In genomic region chr7:19457414-19458071, GRCm38 (mm10) we compare ENCODE assay signal across 8 mouse cellular contexts. TPM values are rescaled to one million over a fixed set of nuclear protein-coding genes. Genes with fewer than 3 reads are reported as not detected.
DNase-seq lines count a peak whose midpoint lies in the region; ATAC-seq and TF ChIP-seq lines count a peak whose summit lies in the region.

No protein-coding gene starts in this region.

- TF ChIP-seq CTCF in kidney, adult 2 months (conservative IDR thresholded peaks at IDR 0.05; ENCODE audit: insufficient read depth, insufficient read length, low read depth, low read length) = no peak
- no peak for TF ChIP-seq CTCF in Patski (IDR thresholded peaks at IDR 0.05)
- TF ChIP-seq CTCF in liver, postnatal 0 days (IDR thresholded peaks at IDR 0.05; ENCODE audit: low read depth) = no peak

- peak overlapping the region; percentile 88 for H3K9ac ChIP-seq in forebrain, embryonic 14.5 days (ENCODE audit: low read length)
- peak overlapping the region; percentile 87 for H3K9ac ChIP-seq in liver, postnatal 0 days (replicated peaks)

- peak; percentile 13 for ATAC-seq in Patski
- peak; percentile 2; the same call in 1 of the 2 replicates for ATAC-seq in forebrain, embryonic 14.5 days
- peak; percentile 12; the same call in 1 of the 2 replicates for ATAC-seq in liver, postnatal 0 days

- POLR2A ChIA-PET in Patski (lab: Charles Lee) = no interaction called here

- TF ChIP-seq POLR2A in kidney, adult 2 months (IDR thresholded peaks at IDR 0.05; ENCODE audit: low read depth, low read length) = no peak

- no peak for DNase-seq in kidney, adult 2 months
- no peak for DNase-seq in kidney, adult 8-10 months
- DNase-seq in Patski (ENCODE audit: low read depth, low spot score) = no peak
- DNase-seq in forebrain, embryonic 14.5 days (ENCODE audit: low spot score) = no peak
- no peak for DNase-seq in liver, postnatal 0 days
- DNase-seq in spleen, adult 12 weeks (ENCODE audit: low spot score) = no peak
- no peak for DNase-seq in frontal cortex, postnatal 36 days (ENCODE audit: low spot score in 2 of 2)
- DNase-seq in frontal cortex, postnatal 14 days (ENCODE audit: low spot score in 2 of 2) = no peak

- no peaks in the 10 kb centered on the region for H3K9me3 ChIP-seq in forebrain, embryonic 14.5 days (replicated peaks; ENCODE audit: control insufficient read depth, low read length)
- no peaks in the 10 kb centered on the region for H3K9me3 ChIP-seq in liver, postnatal 0 days (ENCODE audit: low read length)

- H3K27me3 ChIP-seq in kidney, adult 2 months (replicated peaks; ENCODE audit: control insufficient read depth, insufficient read depth, low read length) = no peaks in the 10 kb centered on the region
- H3K27me3 ChIP-seq in Patski = no peaks in the 10 kb centered on the region
- no peaks in the 10 kb centered on the region for H3K27me3 ChIP-seq in forebrain, embryonic 14.5 days (replicated peaks; ENCODE audit: control insufficient read depth, insufficient read depth, low read length)
- no peaks in the 10 kb centered on the region for H3K27me3 ChIP-seq in liver, postnatal 0 days (ENCODE audit: insufficient read depth, low read length)

- 5% methylated on average over 14 of the region's 14 CpGs for WGBS in kidney, adult 2 months
- 10% methylated on average over 14 of the region's 14 CpGs for WGBS in forebrain, embryonic 14.5 days
- WGBS in liver, postnatal 0 days (ENCODE audit: insufficient replicate concordance) = 7% methylated on average over 14 of the region's 14 CpGs

- TF ChIP-seq EP300 in liver, postnatal 0 days (IDR thresholded peaks at IDR 0.05; ENCODE audit: low read depth) = no peak

- H3K4me1 ChIP-seq in kidney, adult 2 months (ENCODE audit: control insufficient read depth, insufficient read depth, low read length) = no peaks in the 10 kb centered on the region
- peaks cover 13% of the 10 kb centered on the region for H3K4me1 ChIP-seq in forebrain, embryonic 14.5 days (ENCODE audit: control insufficient read depth, insufficient read depth, low read length)
- peaks cover 15% of the 10 kb centered on the region for H3K4me1 ChIP-seq in liver, postnatal 0 days (ENCODE audit: insufficient read depth)

- H3K4me3 ChIP-seq in kidney, adult 2 months (ENCODE audit: insufficient read depth, low read depth, low read length) = peak overlapping the region; percentile 91
- peak overlapping the region; percentile 93 for H3K4me3 ChIP-seq in forebrain, embryonic 14.5 days (ENCODE audit: low read depth, low read length)
- H3K4me3 ChIP-seq in liver, postnatal 0 days (ENCODE audit: low read depth, low read length) = peak overlapping the region; percentile 95

- CTCF ChIA-PET in Patski (lab: Charles Lee) = interaction anchor here (1.0 kb wide), 1 partner anchor 18 kb away, joined by 4 read pairs; no protein-coding TSS in a partner anchor

- peak overlapping the region; percentile 74 for H3K4me2 ChIP-seq in forebrain, embryonic 14.5 days (ENCODE audit: low read length)
- H3K4me2 ChIP-seq in liver, postnatal 0 days (ENCODE audit: low read depth, low read length) = peak overlapping the region; percentile 93

- H3K27ac ChIP-seq in kidney, adult 2 months (ENCODE audit: insufficient read depth, low read depth, low read length) = peak overlapping the region; percentile 39; the same call in 1 of the 2 replicates
- peak overlapping the region; percentile 63; the same call in 1 of the 2 replicates for H3K27ac ChIP-seq in forebrain, embryonic 14.5 days (ENCODE audit: low read depth, low read length)
- H3K27ac ChIP-seq in liver, postnatal 0 days (ENCODE audit: low read depth) = peak overlapping the region; percentile 74; the same call in 1 of the 2 replicates

- in situ Hi-C loops in Patski (cut with MboI; ENCODE audit: low pct_unique_long_range_greater_than_20kb) = no loop called here

- no peaks in the 10 kb centered on the region for H3K36me3 ChIP-seq in kidney, adult 2 months (ENCODE audit: control insufficient read depth, insufficient read depth, low read length)
- peaks cover 12% of the 10 kb centered on the region; the same call in 1 of the 2 replicates for H3K36me3 ChIP-seq in forebrain, embryonic 14.5 days (ENCODE audit: control insufficient read depth, insufficient read depth, low read length)
- no peaks in the 10 kb centered on the region for H3K36me3 ChIP-seq in liver, postnatal 0 days (replicated peaks; ENCODE audit: insufficient read depth, low read length)

RNA-seq across cellular contexts. Expression of gene Mark4, which starts 1.1 kb away (rescaled TPM):
- polyA plus RNA-seq in kidney, adult 2 months (2012; rRNA removed) = 16.1 and 18.2 TPM in 2 replicates
- 34.8 TPM for polyA plus RNA-seq in Patski (2021)
- polyA plus RNA-seq in forebrain, embryonic 14.5 days (2014; fragmentation: Nextera tagmentation; extraction: Ambion mirVana) = 9.2 and 13.0 TPM in 2 replicates
- 1.8 and 2.0 TPM in 2 replicates for polyA plus RNA-seq in liver, postnatal 0 days (2015; fragmentation: Nextera tagmentation; extraction: Ambion mirVana)

RNA-seq across cellular contexts. Expression of gene Exoc3l2, which starts 5.6 kb away (rescaled TPM):
- 41.6 and 46.6 TPM in 2 replicates for polyA plus RNA-seq in kidney, adult 2 months (2012; rRNA removed)
- not detected for polyA plus RNA-seq in Patski (2021)
- polyA plus RNA-seq in forebrain, embryonic 14.5 days (2014; fragmentation: Nextera tagmentation; extraction: Ambion mirVana) = 0.16 and 0.25 TPM in 2 replicates
- polyA plus RNA-seq in liver, postnatal 0 days (2015; fragmentation: Nextera tagmentation; extraction: Ambion mirVana) = 1.1 and 1.7 TPM in 2 replicates

RNA-seq across cellular contexts. Expression of gene Bloc1s3, which starts 50.6 kb away (rescaled TPM):
- polyA plus RNA-seq in kidney, adult 2 months (2012; rRNA removed) = 8.6 and 10.3 TPM in 2 replicates
- 9.8 TPM for polyA plus RNA-seq in Patski (2021)
- 2.1 and 2.3 TPM in 2 replicates for polyA plus RNA-seq in forebrain, embryonic 14.5 days (2014; fragmentation: Nextera tagmentation; extraction: Ambion mirVana)
- 0.94 and 1.1 TPM in 2 replicates for polyA plus RNA-seq in liver, postnatal 0 days (2015; fragmentation: Nextera tagmentation; extraction: Ambion mirVana)

RNA-seq across cellular contexts. Expression of gene Trappc6a, which starts 50.7 kb away (rescaled TPM):
- polyA plus RNA-seq in kidney, adult 2 months (2012; rRNA removed) = 62.3 and 74.6 TPM in 2 replicates
- polyA plus RNA-seq in Patski (2021) = 36.5 TPM
- polyA plus RNA-seq in forebrain, embryonic 14.5 days (2014; fragmentation: Nextera tagmentation; extraction: Ambion mirVana) = 34.2 and 42.5 TPM in 2 replicates
- polyA plus RNA-seq in liver, postnatal 0 days (2015; fragmentation: Nextera tagmentation; extraction: Ambion mirVana) = 51.6 and 52.5 TPM in 2 replicates

RNA-seq across cellular contexts. Expression of gene Ckm, which starts 53.0 kb away (rescaled TPM):
- 2.0 and 420 TPM in 2 replicates for polyA plus RNA-seq in kidney, adult 2 months (2012; rRNA removed)
- not detected for polyA plus RNA-seq in Patski (2021)
- not detected in 2 replicates for polyA plus RNA-seq in forebrain, embryonic 14.5 days (2014; fragmentation: Nextera tagmentation; extraction: Ambion mirVana)
- polyA plus RNA-seq in liver, postnatal 0 days (2015; fragmentation: Nextera tagmentation; extraction: Ambion mirVana) = 5.3 and 94.1 TPM in 2 replicates

Comparison
In these comparisons a context has a peak if more than half of its experiments do, and no peak if none do; other contexts are left out.
1. RNA of gene Exoc3l2, which starts 5.6 kb away (polyA plus RNA-seq): 41.6 to 46.6 TPM in kidney, adult 2 months; 1.1 to 1.7 TPM in liver, postnatal 0 days, 0.16 to 0.25 TPM in forebrain, embryonic 14.5 days and not detected in Patski (single experiment); every median in the first group is over 10 times any median in the second.
2. Peak in every context shown above with its lines, with median percentiles within 50 percentile points of each other: H3K27ac ChIP-seq, H3K4me3 ChIP-seq and ATAC-seq.